Mouse (Mus musculus): ENCODE results near the gene 6430531B16Rik. TPM values are rescaled to one million over a fixed set of nuclear protein-coding genes. Genes with fewer than 3 reads are reported as not detected.

Gene 6430531B16Rik
- polyA plus RNA-seq, 1 experiment, result not detected

DNA sequence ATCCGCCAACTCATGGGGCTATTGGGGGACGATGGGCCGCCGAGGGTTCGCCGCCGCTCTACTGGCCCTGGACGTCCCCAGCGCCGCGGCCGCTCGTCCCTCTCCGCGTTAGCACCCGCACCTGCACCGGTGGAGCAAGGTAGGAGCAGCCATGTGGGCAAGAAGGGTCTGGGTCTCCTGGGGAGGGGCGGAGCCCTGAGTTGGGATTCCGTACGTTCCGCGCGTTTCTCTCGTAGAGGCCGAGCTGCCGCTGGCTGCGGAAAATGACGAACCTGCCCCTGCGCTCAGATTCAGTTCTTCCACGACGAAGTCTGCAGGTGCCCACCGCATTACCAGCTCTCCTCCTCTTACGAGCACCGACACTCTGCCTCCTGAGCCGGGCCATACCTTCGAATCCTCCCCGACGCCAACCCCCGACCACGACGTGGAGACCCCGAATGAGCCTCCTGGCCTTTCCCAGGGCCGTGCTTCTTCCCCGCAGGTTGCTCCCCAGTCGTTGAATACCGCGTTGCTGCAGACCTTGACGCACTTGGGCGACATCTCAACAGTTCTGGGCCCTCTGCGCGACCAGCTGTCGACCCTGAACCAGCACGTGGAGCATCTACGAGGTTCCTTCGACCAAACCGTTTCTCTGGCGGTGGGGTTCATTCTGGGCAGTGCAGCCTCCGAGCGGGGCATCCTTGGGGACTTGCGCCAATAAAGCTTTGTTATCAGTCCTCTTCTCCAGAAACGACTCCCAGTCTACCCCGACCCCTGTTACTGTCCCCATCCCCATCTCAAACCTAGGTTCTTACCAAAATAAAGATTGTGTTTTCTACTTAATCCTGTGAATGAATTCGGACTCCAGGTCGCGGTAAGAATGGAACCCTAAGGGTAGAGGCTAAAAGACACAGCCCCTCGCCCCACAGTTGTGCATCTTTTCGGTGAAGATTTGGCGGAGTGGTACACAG lies 34.0 kb downstream of the 6430531B16Rik start:
- Histone ChIP-seq H3K4me1 (ENCODE audit: control insufficient read depth, insufficient read depth, low read length) (no peaks in the 10 kb centered on the region), H3K27ac (ENCODE audit: insufficient read depth, low read depth, low read length) (no peak overlapping the region), H3K4me3 (ENCODE audit: insufficient read depth, low read length) (peak overlapping the region; percentile 35)
- TF ChIP-seq POLR2A (IDR thresholded peaks at IDR 0.05; ENCODE audit: borderline replicate concordance, low read depth, low read length) (no peak), CTCF (IDR thresholded peaks at IDR 0.05; ENCODE audit: low read depth, low read length) (no peak)

DNA sequence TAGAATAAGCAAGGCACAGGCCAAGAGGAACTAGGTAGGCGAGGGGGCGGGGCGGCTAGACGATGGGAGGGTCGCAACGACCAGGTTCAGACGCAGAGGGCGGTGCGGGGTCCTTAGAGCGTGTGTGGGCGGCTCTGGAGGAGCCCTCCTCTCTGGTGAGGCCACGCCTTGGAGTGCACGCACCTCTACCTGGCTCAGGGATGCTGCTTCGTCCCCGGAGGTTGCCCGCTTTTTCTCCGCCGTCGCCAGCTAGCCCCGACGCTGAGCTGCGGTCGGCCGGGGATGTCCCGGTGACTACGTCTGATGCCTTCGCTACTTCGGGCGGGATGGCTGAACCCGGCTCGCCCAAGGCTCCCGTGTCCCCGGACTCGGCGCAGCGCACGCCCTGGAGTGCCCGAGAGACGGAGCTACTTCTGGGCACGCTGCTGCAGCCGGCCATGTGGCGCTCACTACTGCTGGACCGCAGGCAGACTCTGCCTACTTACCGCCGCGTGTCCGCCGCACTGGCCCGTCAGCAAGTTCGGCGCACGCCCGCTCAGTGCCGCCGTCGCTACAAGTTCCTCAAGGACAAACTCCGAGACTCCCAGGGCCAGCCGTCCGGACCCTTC lies 34.8 kb downstream of the 6430531B16Rik start, which contains the start of gene Utf1:
Gene Utf1, plus strand, starts transcription at position 116 of the 608 bp plus-strand sequence.
- TF ChIP-seq CTCF (IDR thresholded peaks at IDR 0.05; ENCODE audit: low read depth, low read length) (no peak), POLR2A (IDR thresholded peaks at IDR 0.05; ENCODE audit: borderline replicate concordance, low read depth, low read length) (no peak)
- Histone ChIP-seq H3K27ac (ENCODE audit: insufficient read depth, low read depth, low read length) (no peak within 1 kb of the TSS), H3K4me3 (ENCODE audit: insufficient read depth, low read length) (peak within 1 kb of the TSS; percentile 35), H3K4me1 (ENCODE audit: control insufficient read depth, insufficient read depth, low read length) (no peaks in the 10 kb centered on the region)

DNA sequence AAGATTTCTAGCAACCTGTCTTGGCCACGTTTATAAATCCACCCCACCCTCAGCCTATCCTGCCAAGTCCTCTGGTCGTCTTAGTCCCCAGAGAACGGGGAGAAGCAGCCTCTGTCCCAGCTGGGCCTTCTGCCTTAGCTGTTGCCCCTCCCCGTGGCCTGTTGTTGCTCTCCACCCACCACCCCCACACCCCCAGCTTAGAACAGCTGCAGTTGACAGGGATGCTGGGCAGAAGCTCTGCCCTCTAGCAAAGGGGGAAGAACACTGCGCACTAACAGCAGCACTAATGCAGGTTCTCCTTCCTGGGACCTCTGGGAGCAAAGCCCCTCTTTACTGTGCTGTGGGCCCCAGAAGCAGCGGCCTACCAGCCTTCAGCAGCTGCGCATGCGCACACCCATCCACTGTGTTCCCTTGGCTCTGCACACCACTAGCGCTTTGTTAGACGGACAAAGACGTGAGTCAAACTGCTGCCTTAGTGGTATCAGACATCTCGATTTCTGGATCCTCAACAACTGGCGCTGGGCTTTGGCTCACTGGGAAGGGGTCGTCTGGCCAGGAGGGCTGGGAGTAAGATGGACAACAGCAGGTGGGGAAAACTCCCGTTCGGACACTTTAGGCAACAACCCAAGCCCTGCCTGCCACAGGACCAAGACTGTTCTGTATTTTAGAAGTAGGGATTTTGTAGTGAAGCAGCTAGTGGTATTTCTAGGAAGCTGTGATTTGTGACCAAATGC lies 37.9 kb downstream of the 6430531B16Rik start:
- H3K27ac ChIP-seq (ENCODE audit: insufficient read depth, low read depth, low read length), result no peak overlapping the region
- H3K4me1 ChIP-seq (ENCODE audit: control insufficient read depth, insufficient read depth, low read length), result no peaks in the 10 kb centered on the region
- H3K4me3 ChIP-seq (ENCODE audit: insufficient read depth, low read length), result no peak overlapping the region
- TF ChIP-seq CTCF (IDR thresholded peaks at IDR 0.05; ENCODE audit: low read depth, low read length) (no peak), POLR2A (IDR thresholded peaks at IDR 0.05; ENCODE audit: borderline replicate concordance, low read depth, low read length) (no peak)

DNA sequence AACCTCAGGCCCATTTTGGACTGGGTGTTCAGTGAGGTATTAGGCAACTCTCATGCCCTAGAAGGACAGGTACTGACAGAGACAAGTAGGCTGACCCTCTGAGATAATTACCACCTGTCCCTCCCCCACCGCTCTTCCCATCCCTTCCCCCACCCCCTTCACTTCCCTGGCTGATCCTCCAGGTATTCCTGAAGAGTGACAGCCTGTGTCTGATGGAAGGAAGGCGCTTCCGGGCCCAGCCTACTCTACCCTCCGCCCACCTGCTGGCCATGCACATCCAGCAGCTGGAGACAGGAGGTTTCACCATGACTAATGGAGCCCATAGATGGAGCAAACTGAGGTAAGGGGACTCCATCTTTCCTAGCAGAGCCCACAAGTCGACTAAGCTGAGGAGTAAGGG lies 40.7 kb downstream of the 6430531B16Rik start:
- Histone ChIP-seq H3K4me1 (ENCODE audit: control insufficient read depth, insufficient read depth, low read length) (peaks cover 5% of the 10 kb centered on the region), H3K4me3 (ENCODE audit: insufficient read depth, low read length) (no peak overlapping the region), H3K27ac (ENCODE audit: insufficient read depth, low read depth, low read length) (no peak overlapping the region)
- no peak for TF ChIP-seq POLR2A (IDR thresholded peaks at IDR 0.05; ENCODE audit: borderline replicate concordance, low read depth, low read length)
- no peak for TF ChIP-seq CTCF (IDR thresholded peaks at IDR 0.05; ENCODE audit: low read depth, low read length)

DNA sequence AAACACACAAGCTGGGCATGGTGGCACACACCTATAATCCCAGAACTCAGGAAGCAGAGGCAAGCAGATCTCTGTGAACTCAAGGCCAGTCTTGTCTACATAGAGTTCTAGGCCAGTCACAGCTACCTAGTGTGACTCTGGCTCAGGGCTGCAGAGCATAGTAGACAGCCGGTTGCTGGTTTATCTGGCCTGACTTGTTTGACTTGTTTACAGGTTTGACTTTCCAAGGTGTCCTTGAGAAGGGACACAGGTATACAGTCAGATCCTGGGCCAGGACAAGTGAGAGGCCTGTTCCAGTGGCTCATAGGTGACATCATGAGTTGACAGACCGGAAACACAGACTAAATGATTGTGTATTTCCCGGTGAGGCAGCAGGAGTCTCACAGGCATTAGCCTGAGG lies 41.4 kb downstream of the 6430531B16Rik start:
- H3K4me3 ChIP-seq (ENCODE audit: insufficient read depth, low read length), result no peak overlapping the region
- TF ChIP-seq POLR2A (IDR thresholded peaks at IDR 0.05; ENCODE audit: borderline replicate concordance, low read depth, low read length) (no peak), CTCF (IDR thresholded peaks at IDR 0.05; ENCODE audit: low read depth, low read length) (no peak)
- H3K4me1 ChIP-seq (ENCODE audit: control insufficient read depth, insufficient read depth, low read length), result peaks cover 5% of the 10 kb centered on the region
- no peak overlapping the region for H3K27ac ChIP-seq (ENCODE audit: insufficient read depth, low read depth, low read length)

DNA sequence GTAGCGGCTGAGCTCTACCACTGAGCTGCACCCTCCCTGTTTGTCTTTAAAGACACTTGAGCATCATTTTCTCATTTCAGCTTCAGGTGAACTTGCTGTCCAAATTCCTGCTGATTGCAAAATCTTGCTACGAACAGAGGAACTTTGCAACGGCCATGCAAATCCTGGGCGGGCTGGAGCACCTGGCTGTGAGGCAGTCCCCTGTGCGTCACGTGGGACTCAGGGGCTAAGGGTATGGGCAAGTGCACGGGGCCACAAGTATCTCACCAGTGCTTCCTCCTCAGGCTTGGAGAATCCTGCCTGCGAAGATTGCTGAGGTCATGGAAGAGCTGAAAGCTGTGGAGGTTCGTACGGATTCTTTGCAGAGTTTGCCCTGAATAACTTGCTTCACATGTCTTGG lies 41.9 kb downstream of the 6430531B16Rik start:
- Histone ChIP-seq H3K27ac (ENCODE audit: insufficient read depth, low read depth, low read length) (no peak overlapping the region), H3K4me1 (ENCODE audit: control insufficient read depth, insufficient read depth, low read length) (peaks cover 5% of the 10 kb centered on the region), H3K4me3 (ENCODE audit: insufficient read depth, low read length) (no peak overlapping the region)
- TF ChIP-seq CTCF (IDR thresholded peaks at IDR 0.05; ENCODE audit: low read depth, low read length) (no peak), POLR2A (IDR thresholded peaks at IDR 0.05; ENCODE audit: borderline replicate concordance, low read depth, low read length) (no peak)

DNA sequence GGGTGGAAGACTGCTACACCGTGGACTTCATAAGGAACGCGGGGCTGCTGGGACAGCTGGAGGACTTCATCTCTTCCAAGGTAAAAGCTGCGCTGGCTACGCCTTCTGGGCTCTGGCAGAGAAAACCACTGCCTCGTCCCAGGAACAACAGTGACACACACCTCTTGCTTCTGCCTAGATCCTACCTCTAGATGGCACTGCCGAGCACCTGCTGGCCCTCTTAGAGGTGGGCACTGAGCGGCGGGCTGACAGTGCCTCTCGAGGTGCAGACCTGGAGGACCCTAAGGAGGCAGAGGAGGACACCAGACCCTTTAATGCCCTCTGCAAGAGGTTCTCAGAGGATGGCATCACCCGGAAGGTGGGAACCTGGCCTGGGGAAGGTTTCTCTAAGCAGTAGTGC lies 47.8 kb downstream of the 6430531B16Rik start:
- Histone ChIP-seq H3K27ac (ENCODE audit: insufficient read depth, low read depth, low read length) (no peak overlapping the region), H3K4me1 (ENCODE audit: control insufficient read depth, insufficient read depth, low read length) (peaks cover 5% of the 10 kb centered on the region), H3K4me3 (ENCODE audit: insufficient read depth, low read length) (no peak overlapping the region)
- peak; percentile 45 for TF ChIP-seq CTCF (IDR thresholded peaks at IDR 0.05; ENCODE audit: low read depth, low read length)
- TF ChIP-seq POLR2A (IDR thresholded peaks at IDR 0.05; ENCODE audit: borderline replicate concordance, low read depth, low read length), result no peak

Other genes with a start within 250 kb of the 6430531B16Rik start
- gene Adgra1, start 144.6 kb downstream of the 6430531B16Rik start, polyA plus RNA-seq (2012; ENCODE audit: insufficient read depth, insufficient read length, missing spikeins), result not detected in 2 replicates
- gene Kndc1, start 84.1 kb downstream of the 6430531B16Rik start, polyA plus RNA-seq (2012; ENCODE audit: insufficient read depth, insufficient read length, missing spikeins), result not detected in 2 replicates
- gene Utf1, start 35.0 kb downstream of the 6430531B16Rik start, polyA plus RNA-seq (2012; ENCODE audit: insufficient read depth, insufficient read length, missing spikeins), result not detected in 2 replicates
- 240 and 334 TPM in 2 replicates for gene Adam8, start 13.8 kb upstream of the 6430531B16Rik start, polyA plus RNA-seq (2012; ENCODE audit: insufficient read depth, insufficient read length, missing spikeins)
- gene Zfp511, start 57.6 kb upstream of the 6430531B16Rik start, polyA plus RNA-seq (2012; ENCODE audit: insufficient read depth, insufficient read length, missing spikeins), result 37.7 and 38.7 TPM in 2 replicates
- 17.9 and 18.5 TPM in 2 replicates for gene Tubgcp2, start 57.9 kb upstream of the 6430531B16Rik start, polyA plus RNA-seq (2012; ENCODE audit: insufficient read depth, insufficient read length, missing spikeins)
- not detected in 2 replicates for gene Msx3, start 70.3 kb upstream of the 6430531B16Rik start, polyA plus RNA-seq (2012; ENCODE audit: insufficient read depth, insufficient read length, missing spikeins)
- not detected in 2 replicates for gene Caly, start 103.8 kb upstream of the 6430531B16Rik start, polyA plus RNA-seq (2012; ENCODE audit: insufficient read depth, insufficient read length, missing spikeins)
- not detected in 2 replicates for gene Prap1, start 114.6 kb upstream of the 6430531B16Rik start, polyA plus RNA-seq (2012; ENCODE audit: insufficient read depth, insufficient read length, missing spikeins)
- 19.0 and 22.5 TPM in 2 replicates for gene Fuom, start 123.7 kb upstream of the 6430531B16Rik start, polyA plus RNA-seq (2012; ENCODE audit: insufficient read depth, insufficient read length, missing spikeins)
- 20.1 and 25.9 TPM in 2 replicates for gene Paox, start 137.0 kb upstream of the 6430531B16Rik start, polyA plus RNA-seq (2012; ENCODE audit: insufficient read depth, insufficient read length, missing spikeins)
- gene Echs1, start 137.7 kb upstream of the 6430531B16Rik start, polyA plus RNA-seq (2012; ENCODE audit: insufficient read depth, insufficient read length, missing spikeins), result 44.9 and 45.7 TPM in 2 replicates
- gene Mtg1, start 158.8 kb upstream of the 6430531B16Rik start, polyA plus RNA-seq (2012; ENCODE audit: insufficient read depth, insufficient read length, missing spikeins), result 10.5 and 10.8 TPM in 2 replicates
- gene Sprn, start 176.1 kb upstream of the 6430531B16Rik start, polyA plus RNA-seq (2012; ENCODE audit: insufficient read depth, insufficient read length, missing spikeins), result not detected in 2 replicates
- gene Olfr522, start 186.0 kb upstream of the 6430531B16Rik start, polyA plus RNA-seq (2012; ENCODE audit: insufficient read depth, insufficient read length, missing spikeins), result not detected in 2 replicates
- not detected in 2 replicates for gene Olfr523, start 194.5 kb upstream of the 6430531B16Rik start, polyA plus RNA-seq (2012; ENCODE audit: insufficient read depth, insufficient read length, missing spikeins)
- gene Olfr524, start 227.2 kb upstream of the 6430531B16Rik start, polyA plus RNA-seq (2012; ENCODE audit: insufficient read depth, insufficient read length, missing spikeins), result not detected in 2 replicates
- gene Cd163l1, start 239.5 kb upstream of the 6430531B16Rik start, polyA plus RNA-seq (2012; ENCODE audit: insufficient read depth, insufficient read length, missing spikeins), result not detected in 2 replicates